Mouse (Mus musculus): Measurements from ENCODE around the gene Fam181b. TPM values are rescaled to one million over a fixed set of nuclear protein-coding genes. Genes with fewer than 3 reads are reported as not detected.

Gene Fam181b
- 2.2 and 6.4 TPM in 2 replicates for polyA plus RNA-seq (2012; rRNA removed; ENCODE audit: low replicate concordance)

DNA sequence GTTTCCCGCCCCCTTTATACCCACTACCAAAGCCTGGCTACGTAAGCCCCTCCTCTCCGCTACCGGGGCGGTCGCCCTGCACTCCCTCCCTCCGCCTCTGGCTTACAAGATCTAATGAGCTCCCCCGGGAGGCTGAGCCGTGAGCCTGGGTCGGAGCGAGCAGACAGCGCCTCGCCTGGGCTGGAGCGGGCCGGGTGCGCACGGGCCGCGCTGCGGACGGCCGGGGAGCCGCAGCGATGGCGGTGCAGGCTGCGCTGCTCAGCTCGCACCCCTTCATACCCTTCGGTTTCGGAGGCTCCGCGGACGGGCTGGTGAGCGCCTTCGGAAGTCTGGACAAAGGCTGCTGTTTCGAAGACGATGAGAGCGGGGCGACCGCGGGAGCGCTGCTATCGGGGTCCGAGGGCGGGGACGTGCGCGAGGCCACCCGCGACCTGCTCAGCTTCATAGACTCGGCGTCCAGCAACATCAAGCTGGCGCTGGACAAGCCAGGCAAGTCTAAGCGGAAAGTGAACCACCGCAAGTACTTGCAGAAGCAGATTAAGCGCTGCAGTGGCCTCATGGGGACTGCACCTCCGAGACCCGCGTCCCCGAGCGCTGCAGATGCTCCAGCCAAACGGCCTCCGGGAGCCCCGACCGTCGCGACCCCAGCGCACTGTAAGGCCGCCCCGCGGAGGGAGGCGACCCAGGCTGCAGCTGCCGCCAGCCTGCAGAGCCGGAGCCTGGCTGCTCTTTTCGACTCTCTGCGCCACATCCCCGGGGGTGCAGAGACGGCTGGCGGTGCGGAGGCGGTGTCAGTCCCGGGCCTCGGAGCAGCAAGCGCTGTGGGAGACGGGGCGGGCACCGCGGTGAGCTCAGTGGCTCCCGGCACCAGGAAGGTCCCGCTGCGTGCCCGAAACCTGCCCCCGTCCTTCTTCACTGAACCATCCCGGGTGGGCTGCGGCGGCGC, at the start of gene Fam181b:
TSS of gene Fam181b (plus strand) at position 81 of the 946 bp plus-strand sequence.

Other genes with a start within 250 kb of the Fam181b start
- 0.06 and 0.13 TPM in 2 replicates for gene Ddias, start 205.6 kb upstream of the Fam181b start, polyA plus RNA-seq (2012; rRNA removed; ENCODE audit: low replicate concordance)
- 35.6 and 44.4 TPM in 2 replicates for gene Prcp, start 205.4 kb upstream of the Fam181b start, polyA plus RNA-seq (2012; rRNA removed; ENCODE audit: low replicate concordance)